Comparison of ENCODE assay signal across 23 mouse cellular contexts in the genomic region with DNA sequence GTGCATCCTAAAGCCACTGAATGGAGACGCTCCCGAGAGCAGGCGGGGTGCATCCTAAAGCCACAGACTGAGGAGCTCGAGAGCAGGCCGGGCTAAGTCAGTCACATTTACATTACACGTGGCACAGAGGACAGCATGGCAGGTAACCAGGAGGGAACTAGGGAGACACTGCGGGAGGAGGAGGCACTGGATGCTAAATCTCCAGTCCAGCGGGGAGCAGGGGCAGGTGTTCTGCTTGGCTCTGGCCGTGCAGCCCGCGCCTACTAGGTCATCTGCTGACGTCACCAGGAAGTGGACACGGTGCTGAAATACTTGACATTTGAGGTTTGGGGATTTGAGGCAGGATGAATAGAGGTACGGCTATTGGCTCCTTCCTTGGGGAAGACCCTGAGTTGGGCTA. TPM values are rescaled to one million over a fixed set of nuclear protein-coding genes. Genes with fewer than 3 reads are reported as not detected.
A peak's percentile ranks its signal among the peaks of the same experiment; 100 is the strongest.
DNase-seq lines count a peak whose midpoint lies in the region; ATAC-seq and TF ChIP-seq lines count a peak whose summit lies in the region.
"Had no signal": no experiment of that assay in that cellular context is flagged by ENCODE, and none has a peak within 500 bp of the region (broad histone marks: within the 10 kb centered on the region; RNA-seq: fewer than 3 reads in every experiment).

No protein-coding gene starts in this region.

- H3K9me3 ChIP-seq in E14TG2a.4 (ENCODE audit: low read length) (no peaks in the 10 kb centered on the region), ES-E14 (ENCODE audit: control insufficient read depth, insufficient read depth, low read depth, low read length) (no peaks in the 10 kb centered on the region)
- H3K9me3 ChIP-seq in stomach, postnatal 0 days (ENCODE audit: control insufficient read depth, low read length) = no peaks in the 10 kb centered on the region
- H3K9me3 ChIP-seq: embryonic facial prominence, embryonic 15.5 days had no signal

- H3K4me2 ChIP-seq in stomach, postnatal 0 days (replicated peaks; ENCODE audit: low read depth) = no peak overlapping the region
- H3K4me2 ChIP-seq: embryonic facial prominence, embryonic 15.5 days; heart, embryonic 12.5 days had no signal

- H3K4me3 ChIP-seq in E14TG2a.4 (replicated peaks; ENCODE audit: low read length) = peak overlapping the region; percentile 45; the same call in 1 of the 2 replicates
- H3K4me3 ChIP-seq in ES-E14 (ENCODE audit: insufficient read depth in 1 of 2, low read depth in 1 of 2, low read length in 2 of 2, poor library complexity in 1 of 2, severe bottlenecking in 1 of 2) = peak overlapping the region; percentile 30; a peak in 2 of 4 replicates
- no peak overlapping the region for H3K4me3 ChIP-seq in stomach, postnatal 0 days (ENCODE audit: low read depth, low read length)
- H3K4me3 ChIP-seq: embryonic facial prominence, embryonic 15.5 days; erythroblast, embryonic 14.5 days; forebrain, embryonic 10.5 days; gastrocnemius, adult 2 months; heart, embryonic 12.5 days had no signal

- H3K36me3 ChIP-seq in E14TG2a.4 (ENCODE audit: insufficient read depth, low read length) (no peaks in the 10 kb centered on the region), ES-E14 (ENCODE audit: control insufficient read depth, insufficient read depth, low read length, poor library complexity, severe bottlenecking) (no peaks in the 10 kb centered on the region)
- H3K36me3 ChIP-seq in stomach, postnatal 0 days (ENCODE audit: control insufficient read depth, insufficient read depth, low read length) = no peaks in the 10 kb centered on the region
- H3K36me3 ChIP-seq: embryonic facial prominence, embryonic 15.5 days; forebrain, embryonic 10.5 days; heart, embryonic 12.5 days had no signal

- no peak overlapping the region for H3K27ac ChIP-seq in ES-E14 (ENCODE audit: insufficient read depth, low read depth, low read length, poor library complexity, severe bottlenecking)
- H3K27ac ChIP-seq in stomach, postnatal 0 days (replicated peaks) = no peak overlapping the region
- H3K27ac ChIP-seq: embryonic facial prominence, embryonic 15.5 days; forebrain, embryonic 10.5 days; gastrocnemius, adult 2 months had no signal

- TF ChIP-seq EP300 in stomach, postnatal 0 days (optimal IDR thresholded peaks at IDR 0.05) = no peak

- in situ Hi-C loops in ES-E14 (cut with MboI; ENCODE audit: low sequenced_read_pairs in 2 of 2, unreplicated experiment in 2 of 2) = no loop called here

- TF ChIP-seq CTCF in E14TG2a.4 (conservative IDR thresholded peaks at IDR 0.05; ENCODE audit: low read length) = no peak
- TF ChIP-seq CTCF in stomach, postnatal 0 days (IDR thresholded peaks at IDR 0.05; ENCODE audit: low read depth) = no peak

- WGBS in stomach, postnatal 0 days = 59% methylated on average over 14 of the region's 14 CpGs

- no peak overlapping the region for H3K9ac ChIP-seq in ES-E14 (ENCODE audit: insufficient read depth, low read depth, low read length, poor library complexity, severe bottlenecking)
- no peak overlapping the region for H3K9ac ChIP-seq in stomach, postnatal 0 days (ENCODE audit: low read length)
- H3K9ac ChIP-seq: embryonic facial prominence, embryonic 15.5 days; heart, embryonic 12.5 days had no signal

- ATAC-seq in stomach, postnatal 0 days (ENCODE audit: low FRiP score, low TSS enrichment) = no peak
- ATAC-seq: CD4-positive, CD25-positive, alpha-beta regulatory T cell, adult 4 months; forebrain, embryonic 14.5 days; hindbrain, embryonic 16.5 days; inflammation-experienced regulatory T-cells, adult 6 months; intestine, postnatal 0 days had no signal

- H3K4me1 ChIP-seq in E14TG2a.4 (replicated peaks; ENCODE audit: low read depth, low read length) (peaks cover 9% of the 10 kb centered on the region; the same call in 1 of the 2 replicates), ES-E14 (ENCODE audit: control insufficient read depth in 2 of 2, insufficient read depth in 2 of 2, low read length in 2 of 2, poor library complexity in 1 of 2) (peaks cover 0 to 2% of the 10 kb centered on the region in 2 experiments; a peak in 1 of 4 replicates)
- no peaks in the 10 kb centered on the region for H3K4me1 ChIP-seq in stomach, postnatal 0 days (replicated peaks; ENCODE audit: control insufficient read depth, insufficient read depth)
- H3K4me1 ChIP-seq: embryonic facial prominence, embryonic 15.5 days; forebrain, embryonic 10.5 days; heart, embryonic 12.5 days had no signal

- DNase-seq in cerebellum, adult 18-20 months = peak; percentile 40 to 54
- DNase-seq in cerebellum, adult 8-10 months = no peak
- DNase-seq in ES-E14 (ENCODE audit: low read depth, low spot score) = no peak
- DNase-seq in stomach, postnatal 0 days (ENCODE audit: low spot score) = peak; percentile 15
- DNase-seq in layer of hippocampus, postnatal 10 days (ENCODE audit: low spot score in 2 of 2) = no peak
- DNase-seq in adrenal gland, postnatal 4 days (ENCODE audit: low spot score in 2 of 2) = no peak
- DNase-seq: adrenal gland, adult 2 months; adrenal gland, postnatal 25 days; B cell, adult 2 months; embryo, embryonic 11 days; gastrocnemius, adult 2 months; gastrocnemius, postnatal 25 days; kidney, adult 8-10 months had no signal

- peaks cover 14% of the 10 kb centered on the region; the same call in 1 of the 2 replicates for H3K27me3 ChIP-seq in E14TG2a.4 (ENCODE audit: insufficient read depth, low read length)
- no peaks in the 10 kb centered on the region for H3K27me3 ChIP-seq in stomach, postnatal 0 days (ENCODE audit: control insufficient read depth, insufficient read depth, low read length)
- H3K27me3 ChIP-seq: embryonic facial prominence, embryonic 15.5 days; heart, embryonic 12.5 days had no signal

TF ChIP-seq in ES-E14, 5 proteins besides CTCF, POLR2A, EP300 and RAD21:
- TF ChIP-seq ZC3H11A (IDR thresholded peaks at IDR 0.05; ENCODE audit: borderline replicate concordance, low read depth, low read length) (no peak), MAFK (IDR thresholded peaks at IDR 0.05; ENCODE audit: insufficient read depth, low read depth, low read length) (no peak), ZNF384 (IDR thresholded peaks at IDR 0.05; ENCODE audit: low read depth, low read length) (no peak), HCFC1 (IDR thresholded peaks at IDR 0.05; ENCODE audit: borderline replicate concordance, insufficient read depth, low read length) (no peak), CHD2 (IDR thresholded peaks at IDR 0.05; ENCODE audit: low read depth, low read length) (no peak)

RNA-seq across cellular contexts. Expression of a gene that starts 35.1 kb away (rescaled TPM):
- 9.6 and 10.8 TPM in 2 replicates for total RNA-seq in ES-E14 (2012; rRNA removed)
- 9.7 and 14.5 TPM in 2 replicates for polyA plus RNA-seq in stomach, postnatal 0 days (2015; fragmentation: Nextera tagmentation; extraction: Ambion mirVana)
- 10 to 100 TPM; 19.3 to 23.4 TPM for total RNA-seq in layer of hippocampus, postnatal 10 days (2021)
- 10 to 100 TPM; 24.8 to 25.1 TPM for total RNA-seq in adrenal gland, postnatal 4 days (2021)
- polyA plus RNA-seq: CD4-positive, CD25-positive, alpha-beta regulatory T cell, adult 4 months; erythroblast, embryonic 14.5 days; inflammation-experienced regulatory T-cells, adult 6 months had no signal

RNA-seq across cellular contexts. Expression of a gene that starts 36.5 kb away (rescaled TPM):
- total RNA-seq in ES-E14 (2012; rRNA removed) = 1.3 and 2.4 TPM in 2 replicates
- polyA plus RNA-seq in stomach, postnatal 0 days (2015; fragmentation: Nextera tagmentation; extraction: Ambion mirVana) = 16.7 TPM in 2 replicates
- total RNA-seq in layer of hippocampus, postnatal 10 days (2021) = 10 to 100 TPM; 32.1 to 33.6 TPM
- total RNA-seq in adrenal gland, postnatal 4 days (2021) = 1 to 10 TPM; 4.9 to 6.3 TPM
- polyA plus RNA-seq: erythroblast, embryonic 14.5 days had no signal

Comparison
In these comparisons a context has a peak if more than half of its experiments do, and no peak if none do; other contexts are left out.
1. DNase-seq: peak in cerebellum, adult 18-20 months (2 of 2) and stomach, postnatal 0 days (single experiment); none in cerebellum, adult 8-10 months (single experiment), ES-E14 (single experiment), layer of hippocampus, postnatal 10 days (0 of 2) and adrenal gland, postnatal 4 days (0 of 2).